Mouse (Mus musculus) myocyte (in vitro differentiated cells): Measurements from ENCODE around the gene Mcm3ap. TPM values are rescaled to one million over a fixed set of nuclear protein-coding genes. Genes with fewer than 3 reads are reported as not detected.
A peak's percentile ranks its signal among the peaks of the same experiment; 100 is the strongest.

Experiments
- H3K27me3 ChIP-seq: one replicate; pipeline ENCODE4 v1.6.1; 2011; ENCODE audit not compliant: control insufficient read depth, insufficient read depth, insufficient read length
- H3K36me3 ChIP-seq: one replicate; pipeline ENCODE4 v1.6.1; 2011; ENCODE audit not compliant: control insufficient read depth, insufficient read depth
- H3K4me2 ChIP-seq: one replicate; pipeline ENCODE4 v1.6.1; 2011; ENCODE audit warnings: low read depth, control low read depth
- H3K4me3 ChIP-seq: one replicate; pipeline ENCODE4 v1.5.1; 2011; ENCODE audit warnings: mild to moderate bottlenecking, control low read depth, moderate library complexity
- H3K79me2 ChIP-seq: one replicate; pipeline ENCODE4 v1.6.1; 2011; ENCODE audit not compliant: control insufficient read depth, insufficient read depth
- H3ac ChIP-seq: one replicate; pipeline ENCODE4 v1.6.1; 2011; ENCODE audit not compliant: control insufficient read depth, insufficient read length
- CEBPB ChIP-seq: IDR thresholded peaks from 2 replicates; pipeline ENCODE4 v1.6.1; 2011; ENCODE audit warnings: mild to moderate bottlenecking, moderate library complexity; ENCODE audit not compliant: poor library complexity, insufficient read depth, severe bottlenecking
- E2F4 ChIP-seq: IDR thresholded peaks from one replicate; pipeline ENCODE4 v1.6.1; 2011; ENCODE audit warnings: mild to moderate bottlenecking, control low read depth, moderate library complexity; ENCODE audit not compliant: insufficient read depth
- MAX ChIP-seq: IDR thresholded peaks from one replicate; pipeline ENCODE4 v1.6.1; 2011; ENCODE audit warnings: low read depth, mild to moderate bottlenecking, control low read depth
- MYOD1 ChIP-seq, 3 experiments: IDR thresholded peaks; one replicate each; pipeline ENCODE4 v1.6.1; 2011; ENCODE audit warnings: control low read depth in 2 of 3, low read depth in 2 of 3, mild to moderate bottlenecking in 2 of 3, moderate library complexity in 1 of 3; ENCODE audit not compliant: insufficient read length in 2 of 3, control insufficient read depth in 1 of 3
- MYOG ChIP-seq, 3 experiments: IDR thresholded peaks; one replicate each; pipeline ENCODE4 v1.6.1; 2011; ENCODE audit warnings: control low read depth in 2 of 3, low read depth in 2 of 3, mild to moderate bottlenecking in 2 of 3; ENCODE audit not compliant: insufficient read length in 2 of 3, control insufficient read depth in 1 of 3, insufficient read depth in 1 of 3
- POLR2A ChIP-seq: IDR thresholded peaks from one replicate; pipeline ENCODE4 v1.6.1; 2011; ENCODE audit warnings: low read depth, mild to moderate bottlenecking, control low read depth, moderate library complexity; ENCODE audit not compliant: insufficient read length
- POLR2AphosphoS2 ChIP-seq: IDR thresholded peaks from one replicate; pipeline ENCODE4 v1.6.1; 2011; ENCODE audit warnings: low read depth, control low read depth; ENCODE audit not compliant: insufficient read length
- REST ChIP-seq: IDR thresholded peaks from one replicate; pipeline ENCODE4 v1.6.1; 2011; ENCODE audit warnings: mild to moderate bottlenecking, control low read depth, moderate library complexity; ENCODE audit not compliant: insufficient read depth, insufficient read length
- SRF ChIP-seq: IDR thresholded peaks from one replicate; pipeline ENCODE4 v1.6.1; 2011; ENCODE audit warnings: low read depth; ENCODE audit not compliant: control insufficient read depth, insufficient read length
- TCF12 ChIP-seq: IDR thresholded peaks from one replicate; pipeline ENCODE4 v1.6.1; 2011; ENCODE audit warnings: mild to moderate bottlenecking, control low read depth; ENCODE audit not compliant: poor library complexity, insufficient read depth, severe bottlenecking
- TCF3 ChIP-seq: IDR thresholded peaks from one replicate; pipeline ENCODE4 v1.6.1; 2011; ENCODE audit warnings: low read depth, control low read depth; ENCODE audit not compliant: insufficient read length
- USF1 ChIP-seq: IDR thresholded peaks from one replicate; pipeline ENCODE4 v1.6.1; 2011; ENCODE audit warnings: low read depth, mild to moderate bottlenecking, control low read depth, moderate library complexity
- polyA plus RNA-seq: library from polyadenylated mRNA; unstranded; fragments of >200 nt; fragmentation: generic; extraction: Trizol; gene quantifications from one replicate; pipeline ENCODE4 v1.2.1, GENCODE M21; 2012; ENCODE audit warnings: missing spikeins

The Mcm3ap gene
- 28.9 TPM for polyA plus RNA-seq

DNA sequence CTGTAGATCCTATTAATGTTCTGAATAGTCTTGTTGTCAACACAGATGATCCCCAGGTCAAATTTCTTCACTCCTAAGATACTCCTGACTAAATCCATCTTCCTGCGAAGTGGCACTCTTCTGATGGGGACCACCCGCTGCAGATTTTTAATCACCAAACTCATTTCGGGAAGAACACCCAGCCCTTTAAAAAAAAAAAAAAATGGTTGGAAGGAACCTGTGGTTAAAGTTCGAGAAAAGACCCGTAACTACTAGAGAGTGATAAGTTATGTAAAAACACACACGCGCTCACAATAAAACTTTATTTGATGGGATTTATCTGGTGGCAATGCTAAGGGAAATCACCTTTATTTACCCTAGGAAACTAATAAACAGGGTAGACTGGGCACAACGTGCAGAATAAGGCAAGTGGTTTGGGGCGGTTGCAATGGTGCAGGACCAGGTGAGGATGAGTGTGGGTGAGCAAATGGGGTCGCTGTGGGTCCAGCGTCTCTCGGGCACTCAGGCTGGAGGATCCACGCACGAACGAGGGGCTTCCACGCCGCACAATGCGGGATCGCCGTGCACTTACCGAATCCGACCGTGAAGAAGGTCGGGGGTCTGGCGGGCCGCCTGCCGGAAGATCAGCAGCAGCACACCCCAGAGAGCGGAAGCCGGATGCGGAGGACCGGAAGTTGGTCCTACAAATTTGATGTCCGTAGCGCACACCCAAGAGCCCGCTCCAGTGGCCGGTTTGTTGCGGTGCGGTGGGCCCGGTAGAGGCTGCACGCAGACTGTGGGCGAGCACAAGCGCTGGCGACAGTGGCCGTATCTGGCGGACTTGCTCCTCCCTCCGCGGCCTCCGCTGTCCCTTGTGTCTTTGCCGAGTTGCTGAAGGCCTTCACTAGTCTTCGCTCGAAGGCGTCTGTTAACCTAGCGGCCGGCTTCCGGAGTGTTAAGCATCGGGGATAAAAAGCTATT, at the start of gene Mcm3ap, which contains the start of gene Ybey:
Gene Mcm3ap, plus strand, starts transcription at position 725 of the 960 bp plus-strand sequence.
Gene Ybey, minus strand, starts transcription at position 912 of the 960 bp plus-strand sequence.
- Histone ChIP-seq H3K36me3 (peaks cover 4% of the 10 kb centered on the region), H3K27me3 (no peaks in the 10 kb centered on the region), H3ac (peak within 1 kb of the TSS; percentile 66), H3K4me2 (peak within 1 kb of the TSS; percentile 95), H3K4me3 (peak within 1 kb of the TSS; percentile 95), H3K79me2 (peaks cover 13% of the 10 kb centered on the region)
- TF ChIP-seq REST, result no peak
- peak; percentile 94 for TF ChIP-seq POLR2A
- TF ChIP-seq E2F4, result peak; percentile 17
- TF ChIP-seq MYOG (IDR thresholded peaks at IDR 0.05; ENCODE audit: control insufficient read depth in 1 of 3, insufficient read depth in 1 of 3, insufficient read length in 2 of 3, low read depth in 2 of 3), result peak in 1 of 3 experiments; percentile 40
- TF ChIP-seq MAX, result no peak
- peak; percentile 30 for TF ChIP-seq SRF
- TF ChIP-seq POLR2AphosphoS2, result peak; percentile 51

GRCm38 (mm10) chr10:76425674-76426073, 43.1 kb upstream of the Mcm3ap start:
- no peaks in the 10 kb centered on the region for H3K79me2 ChIP-seq
- H3K4me3 ChIP-seq, result no peak overlapping the region
- H3ac ChIP-seq, result no peak overlapping the region
- H3K36me3 ChIP-seq, result peaks cover 46% of the 10 kb centered on the region
- no peak overlapping the region for H3K4me2 ChIP-seq
- no peaks in the 10 kb centered on the region for H3K27me3 ChIP-seq
- no peak for TF ChIP-seq TCF12
- TF ChIP-seq POLR2AphosphoS2, result no peak
- TF ChIP-seq USF1, result no peak
- TF ChIP-seq E2F4, result no peak
- no peak for TF ChIP-seq CEBPB

DNA sequence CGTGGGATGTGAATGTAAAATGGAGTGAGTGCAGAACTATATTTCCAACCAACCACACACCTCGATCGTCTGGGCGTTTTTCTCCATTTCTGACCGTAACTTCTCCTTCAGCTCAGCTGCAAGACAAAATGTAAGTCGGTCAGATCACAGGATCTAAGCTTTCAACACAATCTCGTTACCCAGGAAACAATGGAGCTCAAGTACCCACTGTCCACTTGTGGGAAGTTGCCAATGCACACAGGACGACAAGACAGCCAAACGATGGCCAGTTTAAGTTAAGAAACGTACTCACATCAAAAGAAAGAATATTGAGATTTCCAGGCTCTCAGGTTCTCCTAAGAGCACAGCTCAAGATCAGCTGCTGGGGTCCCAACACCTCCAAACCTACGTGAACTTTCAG, 34.8 kb upstream of the Mcm3ap start:
- Histone ChIP-seq H3K27me3 (no peaks in the 10 kb centered on the region), H3ac (no peak overlapping the region), H3K4me3 (no peak overlapping the region), H3K4me2 (no peak overlapping the region), H3K79me2 (no peaks in the 10 kb centered on the region), H3K36me3 (peaks cover 52% of the 10 kb centered on the region)
- TF ChIP-seq TCF3 (no peak), MAX (no peak), POLR2A (no peak), MYOG (IDR thresholded peaks at IDR 0.05; ENCODE audit: control insufficient read depth in 1 of 3, insufficient read depth in 1 of 3, insufficient read length in 2 of 3, low read depth in 2 of 3) (no peak), CEBPB (no peak), SRF (no peak), TCF12 (no peak), USF1 (no peak), POLR2AphosphoS2 (no peak), MYOD1 (IDR thresholded peaks at IDR 0.05; ENCODE audit: control insufficient read depth in 1 of 3, insufficient read length in 2 of 3, low read depth in 2 of 3) (no peak), E2F4 (no peak), REST (no peak)

GRCm38 (mm10) chr10:76439107-76439890, 29.4 kb upstream of the Mcm3ap start:
- Histone ChIP-seq H3K4me2 (no peak overlapping the region), H3K36me3 (peaks cover 17% of the 10 kb centered on the region), H3K4me3 (no peak overlapping the region), H3ac (no peak overlapping the region), H3K27me3 (no peaks in the 10 kb centered on the region), H3K79me2 (peaks cover 18% of the 10 kb centered on the region)
- no peak for TF ChIP-seq E2F4
- no peak for TF ChIP-seq REST
- TF ChIP-seq CEBPB, result no peak
- TF ChIP-seq SRF, result no peak
- TF ChIP-seq MAX, result no peak
- TF ChIP-seq MYOD1 (IDR thresholded peaks at IDR 0.05; ENCODE audit: control insufficient read depth in 1 of 3, insufficient read length in 2 of 3, low read depth in 2 of 3), result no peak
- no peak for TF ChIP-seq USF1
- TF ChIP-seq TCF12, result no peak
- no peak for TF ChIP-seq MYOG (IDR thresholded peaks at IDR 0.05; ENCODE audit: control insufficient read depth in 1 of 3, insufficient read depth in 1 of 3, insufficient read length in 2 of 3, low read depth in 2 of 3)
- no peak for TF ChIP-seq TCF3
- no peak for TF ChIP-seq POLR2AphosphoS2
- no peak for TF ChIP-seq POLR2A
